Mouse (Mus musculus) lung, adult 18-20 months (tissue): ENCODE data around the gene Pithd1.
A peak's percentile ranks its signal among the peaks of the same experiment; 100 is the strongest.
"Not testable (repeated sequence)": the region's sequence is repeated elsewhere in the genome, so short reads cannot be mapped to it uniquely, and the experiment has no call there.

ENCODE experiments used
- DNase-seq, 2 experiments: peaks; one replicate each; pipeline ENCODE4 v3.0.0; 2022; ENCODE audit warnings: mixed read lengths in 2 of 2

Pithd1 gene

DNA sequence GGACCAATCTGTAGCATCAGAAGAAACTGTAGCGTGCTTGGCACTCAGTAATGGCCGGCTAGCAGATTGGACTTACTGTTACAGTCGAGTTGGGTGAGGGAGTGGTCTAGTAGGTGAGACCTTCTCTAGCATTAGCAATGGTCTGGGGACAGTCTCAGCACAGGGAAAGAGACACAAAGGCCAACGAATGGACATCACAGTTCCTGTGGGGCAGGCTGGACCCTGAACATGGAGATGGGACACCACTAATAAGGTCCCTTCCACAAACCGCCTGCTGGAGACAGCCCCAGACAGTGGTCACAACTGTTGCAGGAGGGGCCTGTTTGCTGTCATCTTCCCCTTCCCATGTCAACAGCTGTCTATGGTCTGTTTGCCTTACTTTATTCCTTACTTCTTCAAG is 25.4 kb downstream of the Pithd1 start:
- no peak for DNase-seq

DNA sequence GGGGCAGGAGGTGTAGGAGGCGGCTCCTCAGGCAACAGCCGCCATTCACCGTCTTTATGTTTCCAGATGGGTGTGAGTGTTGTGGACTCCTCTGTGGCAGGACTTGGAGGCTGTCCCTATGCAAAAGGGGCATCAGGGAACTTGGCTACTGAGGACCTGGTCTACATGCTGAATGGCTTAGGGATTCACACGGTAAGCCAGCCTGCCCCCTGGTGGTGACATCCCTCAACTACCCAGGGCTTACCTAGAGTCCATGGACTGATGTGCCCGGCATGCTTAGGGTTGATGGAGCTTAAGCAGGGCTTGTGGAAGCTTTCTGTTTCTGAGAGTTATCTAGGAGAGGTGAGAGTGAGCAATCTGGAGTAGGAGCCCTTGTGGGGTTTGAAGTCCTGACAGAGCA is 26.3 kb downstream of the Pithd1 start:
- peak; percentile 75 to 83 for DNase-seq

DNA sequence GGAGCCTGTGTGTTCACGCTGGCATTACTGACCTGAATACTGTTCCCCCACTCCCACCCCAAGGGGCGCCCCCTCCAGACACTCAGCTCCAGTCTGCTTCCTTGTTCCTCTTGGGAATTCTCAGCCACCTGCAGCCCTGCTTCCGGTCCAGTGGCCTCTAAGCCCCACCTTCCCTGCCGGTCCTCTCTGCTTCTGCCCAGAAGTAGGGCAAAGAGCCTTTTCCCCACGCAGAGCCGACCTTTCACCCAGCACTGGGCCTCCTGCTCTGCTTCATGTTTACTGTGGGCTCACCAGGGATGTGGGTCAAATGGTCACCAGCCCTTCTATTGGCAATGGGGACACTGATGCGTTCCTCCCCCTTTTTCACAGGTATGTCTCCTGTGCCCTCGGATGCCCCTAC is 28.7 kb downstream of the Pithd1 start:
- peak in 1 of 2 experiments; percentile 48 for DNase-seq

DNA sequence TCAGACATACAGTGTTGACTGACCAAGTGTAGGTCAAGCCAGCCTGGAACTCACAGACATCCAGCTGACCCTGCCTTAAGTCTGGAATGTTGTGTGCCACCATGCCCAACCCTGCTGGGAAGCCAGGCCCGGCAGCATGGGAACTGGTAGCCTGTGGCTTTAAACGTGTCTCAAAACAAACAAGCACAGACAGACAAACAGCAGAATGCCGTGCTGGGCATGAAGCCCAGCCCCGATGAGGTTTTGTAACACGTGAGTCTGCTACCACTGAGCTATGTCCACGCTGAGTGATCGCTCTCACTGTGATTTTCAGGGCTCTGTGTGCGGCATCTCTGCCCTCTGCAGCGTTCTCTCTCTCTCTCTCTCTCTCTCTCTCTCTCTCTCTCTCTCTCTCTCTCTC is 31.2 kb downstream of the Pithd1 start:
- no peak for DNase-seq

DNA sequence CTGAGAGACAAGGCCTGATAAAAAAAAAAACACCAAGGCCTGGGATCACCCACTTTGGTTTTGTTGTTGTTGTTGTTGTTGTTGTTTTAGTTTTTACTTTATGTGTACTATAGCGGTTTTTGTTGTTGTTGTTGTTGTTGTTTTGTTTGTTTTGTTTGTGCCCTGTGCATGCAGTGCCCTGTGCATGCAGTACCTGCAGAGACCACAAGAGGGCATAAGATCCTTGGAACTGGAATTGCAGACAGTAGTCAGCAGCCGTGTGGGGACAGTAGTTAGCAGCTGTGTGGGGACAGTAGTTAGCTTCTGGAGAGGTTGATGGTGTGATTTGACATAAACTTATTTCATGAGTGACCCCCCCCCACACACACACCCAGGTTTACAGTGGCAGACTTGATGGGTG is 32.8 kb downstream of the Pithd1 start:
- peak; percentile 60 to 75 for DNase-seq

DNA sequence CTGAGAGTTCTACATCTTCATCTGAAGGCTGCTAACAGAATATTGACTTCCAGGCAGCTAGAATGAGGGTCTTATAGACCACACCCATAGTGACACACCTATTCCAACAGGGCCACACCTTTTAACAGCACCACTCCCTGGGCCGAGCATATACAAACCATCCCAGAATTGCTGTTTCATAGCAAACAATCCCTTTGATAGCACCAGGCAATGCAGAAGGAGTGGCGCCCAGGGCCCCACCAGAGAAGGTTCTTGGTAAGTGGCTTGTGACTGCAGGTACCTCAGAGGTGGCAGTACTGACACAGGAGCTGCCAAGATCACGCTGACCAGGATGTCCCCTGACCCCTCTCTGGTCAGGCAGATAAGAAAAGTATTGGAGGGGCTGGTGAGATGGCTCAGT is 33.9 kb downstream of the Pithd1 start:
- no peak for DNase-seq

DNA sequence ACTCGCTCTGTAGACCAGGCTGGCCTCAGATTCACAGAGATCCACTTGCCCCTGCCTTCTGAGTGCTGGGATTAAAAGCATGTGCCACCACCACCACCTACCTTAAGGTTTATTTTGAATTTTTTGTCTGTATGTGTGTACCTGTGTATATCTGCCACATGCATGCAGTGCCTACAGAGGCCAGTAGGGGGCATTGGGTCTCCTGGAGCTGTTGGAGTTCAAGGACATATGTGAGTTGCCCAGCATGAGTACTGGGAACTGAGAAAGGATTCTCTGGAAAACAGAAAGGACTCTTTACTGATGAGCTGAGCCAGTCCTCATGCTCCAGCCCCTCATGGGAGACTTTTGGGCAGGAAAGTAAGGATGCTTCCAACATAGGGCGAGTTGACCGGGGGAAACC is 35.6 kb downstream of the Pithd1 start:
- DNase-seq, result no peak

DNA sequence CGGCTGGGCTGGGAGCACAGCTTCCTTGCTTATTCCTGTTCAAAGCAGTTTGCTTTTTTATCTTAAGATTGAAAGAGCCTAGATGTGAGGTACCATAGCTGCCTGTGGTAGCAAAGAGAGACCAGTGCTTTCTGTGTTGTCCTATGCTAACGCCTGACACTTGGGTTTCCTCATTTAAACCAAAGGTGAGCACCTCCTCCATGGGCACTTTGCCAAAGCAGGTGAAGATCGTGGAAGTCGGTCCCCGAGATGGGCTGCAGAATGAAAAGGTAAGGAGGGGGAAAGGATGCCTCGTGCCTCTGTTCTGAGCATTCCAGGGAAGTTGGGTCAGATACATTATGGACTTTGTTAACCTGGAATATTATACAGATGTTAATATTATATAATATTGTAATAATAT is 36.7 kb downstream of the Pithd1 start:
- DNase-seq, result no peak

DNA sequence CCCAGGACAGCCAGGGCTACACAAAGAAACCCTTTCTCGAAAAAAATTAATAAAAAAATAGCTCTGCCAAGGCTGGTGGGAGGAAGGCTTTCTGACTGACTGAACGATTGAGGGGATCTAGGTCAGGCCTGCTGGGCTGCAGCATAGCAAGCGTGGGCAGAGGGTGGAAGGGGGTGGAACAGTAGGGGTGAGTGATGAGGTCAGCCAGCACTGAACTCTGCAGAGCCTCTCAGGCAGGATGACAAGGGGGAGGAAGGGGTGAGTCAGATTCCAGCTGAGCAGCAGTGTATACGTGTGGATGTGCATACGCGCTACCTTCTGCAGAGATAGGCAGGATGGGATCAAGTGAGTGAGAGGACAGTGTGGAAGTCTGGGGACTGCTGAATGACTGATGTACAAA is 37.2 kb downstream of the Pithd1 start:
- DNase-seq, result peak in 1 of 2 experiments; percentile 47

DNA sequence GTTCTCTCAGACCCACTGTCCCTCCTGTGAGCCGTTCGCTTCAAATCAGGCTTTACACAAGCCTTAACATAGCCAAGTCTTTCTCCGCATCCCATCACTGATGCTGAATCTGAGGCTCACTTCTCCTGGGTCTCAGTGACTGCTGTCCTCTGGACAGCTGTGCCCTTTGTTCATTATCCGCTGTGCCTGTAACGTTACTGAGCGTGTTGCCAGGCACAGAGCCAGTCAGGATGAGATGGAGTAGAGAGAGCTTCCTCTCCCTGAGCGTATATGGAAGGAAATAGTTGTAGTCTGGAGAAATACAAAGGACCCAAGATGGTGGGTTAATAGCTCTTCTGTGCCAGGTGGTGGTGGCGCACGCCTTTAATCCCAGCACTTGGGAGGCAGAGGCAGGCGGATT is 37.6 kb downstream of the Pithd1 start:
- peak in 1 of 2 experiments; percentile 53 for DNase-seq

DNA sequence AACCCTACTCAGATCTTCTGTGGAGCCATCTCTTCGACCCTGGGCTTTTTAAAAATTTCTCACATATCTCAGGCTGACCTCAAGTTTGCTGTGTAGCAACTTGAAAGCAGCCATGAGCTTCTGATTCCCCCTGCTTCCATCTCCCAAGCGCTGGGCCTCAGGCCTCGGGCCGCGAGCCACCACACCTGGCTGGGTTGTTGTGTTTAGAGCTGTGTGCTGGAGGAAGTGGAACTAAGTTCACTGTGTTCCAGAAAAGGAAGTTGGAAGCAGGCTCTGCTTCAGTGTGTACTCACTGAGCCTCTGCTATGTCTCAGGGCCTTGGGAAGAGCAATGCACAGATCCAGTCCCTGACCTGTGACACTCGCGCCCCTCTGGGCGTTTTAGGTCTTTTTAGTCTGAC is 38.9 kb downstream of the Pithd1 start:
- DNase-seq, result no peak

DNA sequence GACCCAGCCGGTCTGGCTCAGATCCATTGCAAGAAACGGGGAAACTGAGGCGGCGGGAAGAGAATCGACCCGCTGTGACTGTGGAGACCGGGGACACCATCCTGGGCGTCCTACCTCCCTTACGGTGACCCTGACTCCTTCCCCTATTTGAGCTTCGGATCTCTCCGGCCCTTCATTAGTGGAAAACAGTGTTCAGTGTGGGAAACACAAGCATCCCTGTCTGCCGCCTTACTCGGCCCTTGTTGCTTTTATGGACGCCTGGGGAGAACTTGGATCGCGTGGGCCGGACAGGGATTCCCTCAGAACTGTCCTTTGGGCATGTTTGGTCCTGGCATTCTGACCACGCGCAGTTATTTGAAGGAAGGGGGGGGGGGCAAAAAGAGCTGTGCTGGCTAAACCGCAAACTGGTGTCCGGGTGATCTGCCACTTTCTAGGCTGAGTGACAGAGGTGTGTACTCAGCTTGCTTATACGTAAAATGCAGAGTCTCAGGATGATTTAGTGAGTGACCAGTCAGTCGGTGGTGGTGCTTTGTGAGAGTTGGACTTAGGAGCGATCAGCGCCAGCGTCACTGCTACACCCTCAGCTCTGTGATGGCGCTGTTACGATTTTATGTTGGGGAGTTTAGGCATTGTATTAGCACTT is 40.3 kb downstream of the Pithd1 start:
- no peak for DNase-seq

DNA sequence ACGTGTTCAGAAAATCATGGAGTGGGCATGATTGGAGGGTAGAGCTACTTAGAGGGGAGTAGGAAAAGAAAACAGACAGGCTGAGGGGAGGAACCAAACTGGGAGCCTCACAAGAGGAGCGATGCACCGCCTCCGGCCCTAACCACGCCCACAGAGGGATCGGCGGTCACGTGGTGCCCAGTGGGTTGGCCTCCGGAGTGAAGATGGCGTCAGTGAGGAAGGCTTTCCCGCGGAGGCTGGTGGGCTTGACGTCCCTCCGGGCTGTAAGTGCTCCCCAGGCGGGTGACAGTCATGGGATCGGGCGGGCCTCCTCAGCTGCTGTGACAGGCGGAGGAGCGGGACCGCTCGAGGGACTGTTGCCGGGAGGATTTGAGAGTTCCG is 40.8 kb downstream of the Pithd1 start, which contains the start of gene Hmgcl:
Gene Hmgcl (plus strand): TSS at position 171 of the 381 bp plus-strand sequence.
- DNase-seq, result peak; percentile 96 to 97

DNA sequence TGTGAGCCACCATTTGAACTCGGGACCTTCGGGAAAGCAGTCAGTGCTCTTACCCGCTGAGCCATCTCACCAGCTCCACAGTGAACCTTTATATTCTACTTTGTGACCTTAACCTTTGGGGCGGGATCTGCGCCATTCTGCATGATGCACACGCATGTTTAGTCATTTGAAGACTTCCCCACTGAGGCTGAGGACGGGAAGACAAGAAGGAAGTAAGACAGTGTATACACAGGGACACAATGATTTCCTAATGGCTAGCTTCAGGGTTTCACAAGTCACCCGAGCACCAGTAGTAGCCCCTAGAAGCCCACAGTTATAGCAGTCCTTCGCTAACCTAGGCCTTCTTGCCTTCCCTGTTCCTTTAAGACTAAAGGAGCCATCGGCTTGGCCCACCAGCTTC is 41.4 kb downstream of the Pithd1 start:
- DNase-seq, result no peak

DNA sequence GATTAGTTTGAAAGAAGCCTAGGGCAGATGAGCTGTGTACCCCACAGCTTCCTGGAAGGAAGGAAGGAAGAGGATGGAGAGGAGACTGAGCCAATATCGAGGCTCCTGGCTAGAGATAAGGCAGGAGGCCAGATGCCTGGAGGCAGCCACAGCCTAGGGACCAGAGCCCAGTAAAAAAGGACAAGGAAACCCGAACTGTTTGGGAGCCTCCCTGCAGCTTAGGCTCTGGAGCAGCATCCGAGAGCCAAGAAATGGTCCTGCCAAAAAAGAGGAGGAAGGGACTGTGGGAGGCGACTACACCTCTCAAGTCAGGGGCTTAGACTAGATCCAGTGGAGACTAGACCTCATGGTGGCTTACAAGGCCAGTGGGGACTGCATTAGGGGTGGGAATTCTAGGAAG is 43.7 kb downstream of the Pithd1 start:
- DNase-seq, result peak in 1 of 2 experiments; percentile 33

DNA sequence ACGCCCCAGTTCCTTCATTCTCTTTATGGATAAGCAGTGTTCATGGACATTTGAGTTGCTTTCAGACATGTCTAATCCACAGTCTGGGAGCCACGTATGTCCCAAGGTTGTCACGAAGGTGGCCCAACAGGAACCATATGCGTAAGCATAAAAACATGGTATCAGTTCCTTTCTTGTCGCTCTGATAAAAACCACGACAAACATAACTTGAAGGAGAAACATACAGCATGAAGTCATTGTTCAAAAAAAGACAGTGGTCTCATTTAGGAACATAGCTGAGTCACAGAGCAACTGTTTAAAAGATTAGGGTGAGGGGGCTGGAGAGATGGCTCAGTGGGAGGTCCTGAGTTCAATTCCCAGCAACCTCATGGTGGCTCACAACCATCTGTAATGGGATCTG is 44.9 kb downstream of the Pithd1 start:
- DNase-seq, result no peak

DNA sequence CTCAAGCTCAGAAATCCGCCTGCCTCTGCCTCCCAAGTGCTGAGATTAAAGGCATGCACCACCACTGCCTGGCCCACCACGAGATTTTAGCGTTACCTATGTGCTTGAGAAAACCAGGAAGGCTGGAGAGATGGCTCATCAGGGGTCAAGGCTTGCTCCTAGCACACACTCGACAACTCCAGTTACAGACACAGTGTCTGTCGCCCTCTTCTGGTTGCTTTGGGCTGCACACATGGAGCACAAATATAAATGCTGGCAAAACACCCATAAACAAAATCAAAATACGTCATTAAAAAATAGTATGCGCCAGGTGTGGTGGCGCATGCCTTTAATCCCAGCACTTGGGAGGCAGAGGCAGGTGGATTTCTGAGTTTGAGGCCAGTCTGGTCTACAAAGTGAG is 46.0 kb downstream of the Pithd1 start:
- DNase-seq, result not testable (repeated sequence)

DNA sequence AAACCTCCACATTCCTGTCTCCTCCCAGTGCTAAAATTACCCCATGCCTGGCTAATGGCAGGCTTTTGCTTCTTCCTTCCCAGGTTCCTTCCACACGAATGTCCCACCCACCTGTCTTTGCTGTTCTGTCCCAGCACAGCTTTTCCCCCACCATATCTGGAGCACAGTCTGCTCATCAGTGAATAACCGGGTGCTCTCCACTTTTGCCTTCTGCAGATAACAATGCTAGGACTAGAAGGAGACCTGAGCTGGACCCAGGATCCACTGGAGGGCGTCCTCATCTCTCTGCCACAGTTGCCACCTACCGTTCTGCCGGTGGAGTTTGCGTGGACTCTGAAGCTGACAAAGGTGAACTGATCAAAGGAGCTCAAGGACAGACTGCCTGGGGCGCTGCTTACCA is 48.2 kb downstream of the Pithd1 start:
- no peak for DNase-seq

DNA sequence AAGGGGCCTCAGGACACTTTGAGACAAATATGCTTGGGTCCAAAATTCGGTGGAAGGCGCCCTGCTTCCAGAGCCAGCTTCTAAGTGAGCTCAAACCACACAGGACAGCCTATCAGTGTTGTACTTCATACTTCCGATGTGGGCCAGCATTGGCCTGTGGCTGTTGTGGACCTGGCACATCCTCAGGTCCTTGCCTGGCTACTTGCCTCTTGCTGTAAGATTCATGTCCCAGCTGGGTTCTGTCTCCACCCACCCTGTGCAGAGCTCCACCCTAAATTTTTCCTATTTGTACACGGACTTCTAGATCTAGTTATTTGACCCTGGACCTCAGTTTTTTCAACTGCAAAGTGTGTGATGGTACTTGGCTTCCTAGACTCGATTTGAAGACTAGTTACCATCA is 51.6 kb downstream of the Pithd1 start:
- peak in 1 of 2 experiments; percentile 49 for DNase-seq

DNA sequence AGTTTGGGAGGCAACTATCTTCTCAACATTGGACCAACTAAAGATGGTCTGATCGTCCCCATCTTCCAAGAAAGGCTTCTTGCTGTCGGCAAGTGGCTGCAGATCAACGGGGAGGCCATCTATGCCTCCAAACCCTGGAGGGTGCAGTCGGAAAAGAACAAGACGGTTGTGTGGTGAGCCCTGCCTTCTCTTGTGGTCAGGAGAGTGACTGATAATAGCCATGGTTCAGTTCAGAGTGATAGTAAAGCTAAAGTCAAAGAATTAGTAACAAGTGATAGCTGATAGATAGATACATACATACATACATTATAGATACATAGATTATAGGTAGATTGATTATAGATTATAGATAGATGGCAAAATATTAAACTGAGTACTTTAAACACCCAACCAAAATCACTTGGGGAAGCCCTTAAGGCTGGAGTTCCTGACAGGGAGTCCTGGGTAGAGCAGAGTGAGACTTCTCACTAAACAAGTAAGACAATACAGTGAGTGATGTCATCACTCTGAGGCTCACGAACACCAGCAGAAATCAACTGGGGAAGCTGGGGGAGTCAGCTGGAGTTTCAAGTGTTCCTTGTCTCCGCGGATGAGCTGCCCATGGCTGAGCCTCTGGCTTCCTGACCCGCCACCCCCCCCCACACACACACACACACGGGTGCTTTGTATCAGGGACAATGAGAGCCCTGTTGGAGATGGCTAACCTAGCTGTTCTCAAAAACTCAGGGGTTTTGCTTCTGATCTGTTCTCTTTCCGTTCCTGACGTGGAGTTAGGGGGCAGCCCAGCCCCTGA is 52.2 kb downstream of the Pithd1 start:
- no peak for DNase-seq

DNA sequence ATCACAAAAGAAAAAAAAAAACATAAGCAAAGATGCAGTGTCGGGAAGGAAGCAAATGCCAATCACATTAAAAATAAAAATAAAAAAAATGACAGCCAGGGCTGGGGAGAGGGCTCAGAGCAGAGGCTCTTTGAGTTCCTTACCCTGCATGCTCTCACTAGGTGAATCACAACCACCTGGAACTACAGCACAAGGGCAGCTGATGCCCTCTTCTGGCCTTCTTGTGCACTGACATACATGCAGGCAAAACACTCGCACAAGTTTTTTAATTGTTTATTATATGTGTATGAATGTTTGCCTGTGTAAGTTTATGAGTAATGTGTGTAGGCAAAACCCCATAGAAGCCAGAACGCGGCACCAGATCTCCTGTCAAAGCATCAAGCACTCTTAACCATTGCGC is 55.2 kb downstream of the Pithd1 start:
- peak; percentile 20 to 33 for DNase-seq

DNA sequence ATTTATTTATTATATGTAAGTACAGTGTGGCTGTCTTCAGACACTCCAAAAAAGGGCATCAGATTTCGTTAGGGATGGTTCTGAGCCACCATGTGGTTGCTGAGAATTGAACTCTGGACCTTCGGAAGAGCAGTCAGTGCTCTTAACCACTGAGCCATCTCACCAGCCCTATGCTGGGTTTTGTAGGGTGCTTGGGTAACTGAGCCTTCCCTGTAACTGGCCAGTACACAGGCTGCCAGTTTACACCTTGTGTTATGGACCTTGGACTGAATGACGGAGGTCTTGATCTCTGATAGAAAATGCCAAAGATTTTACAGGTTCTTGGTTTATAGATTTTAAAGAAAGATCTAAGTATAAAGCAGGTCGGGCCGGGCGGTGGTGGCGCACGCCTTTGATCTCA is 56.8 kb downstream of the Pithd1 start:
- no peak for DNase-seq

DNA sequence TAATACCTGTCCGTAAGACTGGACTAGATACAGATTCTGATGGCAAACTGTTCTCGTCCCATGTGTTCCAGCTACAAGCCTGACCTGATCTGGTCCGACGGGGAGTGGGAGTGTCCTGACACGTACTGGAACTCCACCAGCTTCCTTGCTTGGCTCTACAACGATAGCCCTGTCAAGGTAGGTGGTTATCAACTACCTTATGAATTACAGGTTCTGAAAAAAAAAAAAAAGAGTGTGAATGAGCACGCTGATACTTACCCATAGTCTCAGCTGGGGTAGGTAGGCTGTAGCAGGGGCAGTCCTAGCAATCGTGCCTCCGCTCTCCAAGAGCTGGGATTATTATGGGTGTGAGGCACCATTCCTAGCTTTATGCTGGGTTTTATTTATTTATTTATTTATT is 57.2 kb downstream of the Pithd1 start:
- DNase-seq, result no peak

DNA sequence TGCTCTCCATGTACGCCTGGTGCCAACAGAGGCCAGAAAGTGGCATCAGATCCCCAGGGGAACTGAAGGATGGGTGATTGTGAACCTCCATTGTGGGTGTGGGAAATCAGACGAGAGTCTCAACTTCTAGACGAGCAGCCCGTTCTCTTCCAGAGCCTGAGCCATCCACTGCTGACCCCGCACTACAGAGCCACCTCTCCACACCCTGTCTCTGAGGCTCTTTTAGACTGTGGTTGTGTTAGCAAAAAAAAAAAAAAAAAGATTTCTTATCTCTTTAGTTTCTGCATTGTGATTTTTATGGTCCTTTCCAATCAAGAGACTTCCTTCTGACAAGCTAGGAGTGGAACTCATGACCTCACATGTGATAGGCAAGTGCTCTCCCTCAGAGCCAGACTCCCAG is 57.7 kb downstream of the Pithd1 start:
- no peak for DNase-seq

DNA sequence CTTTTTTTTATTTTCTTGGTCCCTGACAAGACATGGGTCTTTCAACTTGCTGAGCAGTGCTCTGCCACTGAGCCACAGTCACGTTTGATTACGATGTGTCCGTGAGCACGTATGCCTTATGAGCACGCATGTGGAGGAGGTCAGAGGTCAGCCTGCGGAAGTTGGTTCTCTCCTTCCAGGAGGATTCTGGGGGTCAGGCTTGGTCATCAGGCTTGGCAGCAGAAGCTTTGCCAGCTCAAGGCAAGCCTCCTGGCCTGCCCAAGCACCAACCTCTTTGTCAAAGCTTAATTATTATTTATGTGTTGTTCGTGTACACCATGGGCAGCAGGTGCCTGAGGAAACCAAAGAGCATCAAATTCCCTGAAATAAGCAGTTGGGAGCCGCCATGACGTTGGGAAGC is 58.7 kb downstream of the Pithd1 start:
- DNase-seq, result no peak
